Comparison of ENCODE assay signal across 17 mouse cellular contexts in genomic region chr6:37745393-37746100, GRCm38 (mm10).
DNase-seq lines count a peak whose midpoint lies in the region; ATAC-seq and TF ChIP-seq lines count a peak whose summit lies in the region.
"Had no signal": no experiment of that assay in that cellular context is flagged by ENCODE, and none has a peak within 500 bp of the region (broad histone marks: within the 10 kb centered on the region; RNA-seq: fewer than 3 reads in every experiment).

No protein-coding gene starts in this region.

- intact Hi-C loops in left cerebral cortex, adult 2 months (cut with DNase I), result no loop called here

- no peak overlapping the region for H3K4me3 ChIP-seq in lung, embryonic 14.5 days (ENCODE audit: low read depth, low read length)
- H3K4me3 ChIP-seq in kidney, embryonic 15.5 days (replicated peaks), result no peak overlapping the region
- H3K4me3 ChIP-seq in stomach, embryonic 16.5 days (replicated peaks; ENCODE audit: low read length), result no peak overlapping the region
- H3K4me3 ChIP-seq in left cerebral cortex, adult 2 months, result no peak overlapping the region
- H3K4me3 ChIP-seq: hindbrain, embryonic 10.5 days; megakaryocyte, embryonic 14.5 days; neural tube, embryonic 13.5 days had no signal

- no peak overlapping the region for H3K9ac ChIP-seq in lung, embryonic 14.5 days
- no peak overlapping the region for H3K9ac ChIP-seq in kidney, embryonic 15.5 days
- no peak overlapping the region for H3K9ac ChIP-seq in stomach, embryonic 16.5 days (ENCODE audit: low read length)
- H3K9ac ChIP-seq: liver, postnatal 0 days; neural tube, embryonic 13.5 days had no signal

- no peaks in the 10 kb centered on the region for H3K27me3 ChIP-seq in lung, embryonic 14.5 days (ENCODE audit: insufficient read depth, low read length)
- no peaks in the 10 kb centered on the region for H3K27me3 ChIP-seq in kidney, embryonic 15.5 days
- no peaks in the 10 kb centered on the region for H3K27me3 ChIP-seq in stomach, embryonic 16.5 days (ENCODE audit: control insufficient read depth, insufficient read depth, low read length)
- H3K27me3 ChIP-seq: megakaryocyte, embryonic 14.5 days; neural tube, embryonic 13.5 days had no signal

- H3K36me3 ChIP-seq in lung, embryonic 14.5 days (ENCODE audit: insufficient read depth), result no peaks in the 10 kb centered on the region
- H3K36me3 ChIP-seq in kidney, embryonic 15.5 days, result no peaks in the 10 kb centered on the region
- H3K36me3 ChIP-seq in stomach, embryonic 16.5 days (ENCODE audit: control insufficient read depth, insufficient read depth, low read length), result no peaks in the 10 kb centered on the region
- H3K36me3 ChIP-seq: hindbrain, embryonic 10.5 days; neural tube, embryonic 13.5 days had no signal

- no peak for TF ChIP-seq CTCF in lung, embryonic 14.5 days (IDR thresholded peaks at IDR 0.05; ENCODE audit: low read depth)
- TF ChIP-seq CTCF in left cerebral cortex, adult 2 months (IDR thresholded peaks at IDR 0.05), result no peak

- no peak for ATAC-seq in lung, embryonic 14.5 days (ENCODE audit: insufficient read depth)
- peak; percentile 46 for ATAC-seq in kidney, embryonic 15.5 days (replicated peaks; ENCODE audit: low FRiP score)
- ATAC-seq in stomach, embryonic 16.5 days (ENCODE audit: insufficient read depth, low FRiP score), result peak; percentile 82
- ATAC-seq in megakaryocyte-erythroid progenitor cell, adult 5-6 weeks (replicated peaks; ENCODE audit: low FRiP score, low TSS enrichment, poor library complexity, severe bottlenecking), result no peak
- ATAC-seq: forebrain, embryonic 16.5 days; inflammation-experienced regulatory T-cells, adult 6 months; liver, postnatal 0 days had no signal

- DNase-seq in adrenal gland, adult 2 months, result peak; percentile 33
- DNase-seq in adrenal gland, postnatal 25 days, result no peak
- peak; percentile 41 for DNase-seq in lung, embryonic 14.5 days
- no peak for DNase-seq in lung, postnatal 36 days
- DNase-seq in left cerebral cortex, adult 2 months (ENCODE audit: extremely low spot score in 1 of 2, low spot score in 2 of 2), result no peak
- DNase-seq: cerebellum, adult 11-12 months; layer of hippocampus, postnatal 36 days; liver, postnatal 0 days had no signal

- H3K27ac ChIP-seq in lung, embryonic 14.5 days (ENCODE audit: low read depth), result no peak overlapping the region
- peak overlapping the region; percentile 76 for H3K27ac ChIP-seq in kidney, embryonic 15.5 days
- peak overlapping the region; percentile 74 for H3K27ac ChIP-seq in stomach, embryonic 16.5 days (ENCODE audit: low read length)
- H3K27ac ChIP-seq in left cerebral cortex, adult 2 months, result no peak overlapping the region
- H3K27ac ChIP-seq: hindbrain, embryonic 10.5 days; neural tube, embryonic 13.5 days had no signal

- no peaks in the 10 kb centered on the region for H3K4me1 ChIP-seq in lung, embryonic 14.5 days (ENCODE audit: insufficient read depth)
- 0 out of 2 replicates have a peak, but pooled peaks cover 7% of the 10 kb centered on the region for H3K4me1 ChIP-seq in kidney, embryonic 15.5 days
- peaks cover 5% of the 10 kb centered on the region; the same call in 1 of the 2 replicates for H3K4me1 ChIP-seq in stomach, embryonic 16.5 days (ENCODE audit: control insufficient read depth, insufficient read depth, low read length)
- H3K4me1 ChIP-seq: hindbrain, embryonic 10.5 days; neural tube, embryonic 13.5 days had no signal

- WGBS in lung, embryonic 14.5 days, result 71% methylated on average over 11 of the region's 11 CpGs
- WGBS in kidney, embryonic 15.5 days, result 48% methylated on average over 11 of the region's 11 CpGs
- 41% methylated on average over 11 of the region's 11 CpGs for WGBS in stomach, embryonic 16.5 days

- no peak overlapping the region for H3K4me2 ChIP-seq in lung, embryonic 14.5 days
- no peak overlapping the region for H3K4me2 ChIP-seq in kidney, embryonic 15.5 days
- no peak overlapping the region for H3K4me2 ChIP-seq in stomach, embryonic 16.5 days (ENCODE audit: low read depth, low read length)
- H3K4me2 ChIP-seq: heart, embryonic 11.5 days; neural tube, embryonic 13.5 days had no signal

- no peaks in the 10 kb centered on the region; the same call in 1 of the 2 replicates for H3K9me3 ChIP-seq in lung, embryonic 14.5 days (ENCODE audit: low read depth, low read length)
- H3K9me3 ChIP-seq in kidney, embryonic 15.5 days (replicated peaks), result peaks cover 9% of the 10 kb centered on the region; the same call in 1 of the 2 replicates
- H3K9me3 ChIP-seq in stomach, embryonic 16.5 days (replicated peaks; ENCODE audit: control insufficient read depth, low read length), result peaks cover 4% of the 10 kb centered on the region

Comparison
In these comparisons a context has a peak if more than half of its experiments do, and no peak if none do; other contexts are left out.
1. DNase-seq: peak in adrenal gland, adult 2 months (single experiment) and lung, embryonic 14.5 days (single experiment); none in adrenal gland, postnatal 25 days (single experiment), lung, postnatal 36 days (single experiment) and left cerebral cortex, adult 2 months (0 of 2).
2. ATAC-seq: peak in kidney, embryonic 15.5 days (single experiment) and stomach, embryonic 16.5 days (single experiment); none in lung, embryonic 14.5 days (single experiment) and megakaryocyte-erythroid progenitor cell, adult 5-6 weeks (single experiment).
3. H3K27ac ChIP-seq: peak in kidney, embryonic 15.5 days (single experiment) and stomach, embryonic 16.5 days (single experiment); none in lung, embryonic 14.5 days (single experiment) and left cerebral cortex, adult 2 months (single experiment).